Mouse (Mus musculus): ENCODE results near the gene Pfas. TPM values are rescaled to one million over a fixed set of nuclear protein-coding genes. Genes with fewer than 3 reads are reported as not detected.
"Not testable (repeated sequence)": the region's sequence is repeated elsewhere in the genome, so short reads cannot be mapped to it uniquely, and the experiment has no call there.

The Pfas gene
- polyA plus RNA-seq, 1 experiment: not detected

- WGBS: 37% methylated on average over 4 of the region's 4 CpGs
- Histone ChIP-seq H3K4me1 (ENCODE audit: control insufficient read depth, insufficient read depth, low read length) (no peaks in the 10 kb centered on the region; the same call in 1 of the 2 replicates), H3K27ac (ENCODE audit: insufficient read depth, low read depth, low read length) (no peak overlapping the region), H3K4me3 (ENCODE audit: insufficient read depth, low read depth, low read length) (no peak overlapping the region)
- no peak for TF ChIP-seq CTCF (IDR thresholded peaks at IDR 0.05; ENCODE audit: insufficient read depth, low read depth, low read length)
- TF ChIP-seq POLR2A (IDR thresholded peaks at IDR 0.05; ENCODE audit: insufficient read depth, low read depth, low read length): no peak
These were observed 25.5 kb downstream of the Pfas start for GRCm38 (mm10) chr11:68982639-68983369.

GRCm38 (mm10) chr11:68980919-68981318, 27.3 kb downstream of the Pfas start:
- Histone ChIP-seq H3K27ac (ENCODE audit: insufficient read depth, low read depth, low read length) (no peak overlapping the region), H3K4me3 (ENCODE audit: insufficient read depth, low read depth, low read length) (no peak overlapping the region), H3K4me1 (ENCODE audit: control insufficient read depth, insufficient read depth, low read length) (no peaks in the 10 kb centered on the region; the same call in 1 of the 2 replicates)
- WGBS: 72% methylated on average over 3 of the region's 3 CpGs
- TF ChIP-seq POLR2A (IDR thresholded peaks at IDR 0.05; ENCODE audit: insufficient read depth, low read depth, low read length) (no peak), CTCF (IDR thresholded peaks at IDR 0.05; ENCODE audit: insufficient read depth, low read depth, low read length) (no peak)

GRCm38 (mm10) chr11:68979320-68979733, 28.9 kb downstream of the Pfas start:
- H3K4me3 ChIP-seq (ENCODE audit: insufficient read depth, low read depth, low read length): no peak overlapping the region
- no peaks in the 10 kb centered on the region; the same call in 1 of the 2 replicates for H3K4me1 ChIP-seq (ENCODE audit: control insufficient read depth, insufficient read depth, low read length)
- 58% methylated on average over 5 of the region's 5 CpGs for WGBS
- no peak for TF ChIP-seq CTCF (IDR thresholded peaks at IDR 0.05; ENCODE audit: insufficient read depth, low read depth, low read length)
- TF ChIP-seq POLR2A (IDR thresholded peaks at IDR 0.05; ENCODE audit: insufficient read depth, low read depth, low read length): no peak
- H3K27ac ChIP-seq (ENCODE audit: insufficient read depth, low read depth, low read length): no peak overlapping the region

- WGBS: 100% methylated on average over 1 of the region's 1 CpGs
- no peak overlapping the region for H3K27ac ChIP-seq (ENCODE audit: insufficient read depth, low read depth, low read length)
These were observed 32.7 kb downstream of the Pfas start for GRCm38 (mm10) chr11:68975601-68976000.

GRCm38 (mm10) chr11:68975085-68975484, 33.2 kb downstream of the Pfas start, which contains the start of gene Rangrf:
Gene Rangrf, minus strand, starts transcription at chr11:68975185.
- H3K4me1 ChIP-seq (ENCODE audit: control insufficient read depth, insufficient read depth, low read length): peaks cover 13% of the 10 kb centered on the region; the same call in 1 of the 2 replicates
- TF ChIP-seq POLR2A (IDR thresholded peaks at IDR 0.05; ENCODE audit: insufficient read depth, low read depth, low read length) (no peak), CTCF (IDR thresholded peaks at IDR 0.05; ENCODE audit: insufficient read depth, low read depth, low read length) (no peak)
- WGBS: 88% methylated on average over 7 of the region's 7 CpGs
- H3K4me3 ChIP-seq (ENCODE audit: insufficient read depth, low read depth, low read length): peak within 1 kb of the TSS; percentile 48; the same call in 1 of the 2 replicates
- no peak within 1 kb of the TSS for H3K27ac ChIP-seq (ENCODE audit: insufficient read depth, low read depth, low read length)

More at GRCm38 (mm10) chr11:68975601-68976000, 32.7 kb downstream of the Pfas start:
- Histone ChIP-seq H3K4me1 (ENCODE audit: control insufficient read depth, insufficient read depth, low read length) (peaks cover 13% of the 10 kb centered on the region; the same call in 1 of the 2 replicates), H3K4me3 (ENCODE audit: insufficient read depth, low read depth, low read length) (no peak overlapping the region)
- no peak for TF ChIP-seq POLR2A (IDR thresholded peaks at IDR 0.05; ENCODE audit: insufficient read depth, low read depth, low read length)
- no peak for TF ChIP-seq CTCF (IDR thresholded peaks at IDR 0.05; ENCODE audit: insufficient read depth, low read depth, low read length)

- Histone ChIP-seq H3K4me3 (ENCODE audit: insufficient read depth, low read depth, low read length) (peak overlapping the region; percentile 48), H3K4me1 (ENCODE audit: control insufficient read depth, insufficient read depth, low read length) (peaks cover 13% of the 10 kb centered on the region; the same call in 1 of the 2 replicates), H3K27ac (ENCODE audit: insufficient read depth, low read depth, low read length) (no peak overlapping the region)
- TF ChIP-seq CTCF (IDR thresholded peaks at IDR 0.05; ENCODE audit: insufficient read depth, low read depth, low read length) (no peak), POLR2A (IDR thresholded peaks at IDR 0.05; ENCODE audit: insufficient read depth, low read depth, low read length) (no peak)
- 33% methylated on average over 6 of the region's 6 CpGs for WGBS
These were observed 34.2 kb downstream of the Pfas start for GRCm38 (mm10) chr11:68974059-68974450.

- H3K27ac ChIP-seq (ENCODE audit: insufficient read depth, low read depth, low read length): not testable (repeated sequence)
- Histone ChIP-seq H3K4me1 (ENCODE audit: control insufficient read depth, insufficient read depth, low read length) (peaks cover 16% of the 10 kb centered on the region; the same call in 1 of the 2 replicates), H3K4me3 (ENCODE audit: insufficient read depth, low read depth, low read length) (peak overlapping the region; percentile 48)
- 3% methylated on average over 38 of the region's 38 CpGs for WGBS
These were observed 34.8 kb downstream of the Pfas start for GRCm38 (mm10) chr11:68973250-68974058.

GRCm38 (mm10) chr11:68970232-68970631, 38.0 kb downstream of the Pfas start:
- peaks cover 16% of the 10 kb centered on the region; the same call in 1 of the 2 replicates for H3K4me1 ChIP-seq (ENCODE audit: control insufficient read depth, insufficient read depth, low read length)
- no peak overlapping the region for H3K27ac ChIP-seq (ENCODE audit: insufficient read depth, low read depth, low read length)
- TF ChIP-seq CTCF (IDR thresholded peaks at IDR 0.05; ENCODE audit: insufficient read depth, low read depth, low read length): no peak
- TF ChIP-seq POLR2A (IDR thresholded peaks at IDR 0.05; ENCODE audit: insufficient read depth, low read depth, low read length): no peak
- 65% methylated on average over 4 of the region's 4 CpGs for WGBS
- no peak overlapping the region for H3K4me3 ChIP-seq (ENCODE audit: insufficient read depth, low read depth, low read length)

- H3K27ac ChIP-seq (ENCODE audit: insufficient read depth, low read depth, low read length): no peak overlapping the region
- no peak for TF ChIP-seq CTCF (IDR thresholded peaks at IDR 0.05; ENCODE audit: insufficient read depth, low read depth, low read length)
- TF ChIP-seq POLR2A (IDR thresholded peaks at IDR 0.05; ENCODE audit: insufficient read depth, low read depth, low read length): no peak
- no peak overlapping the region for H3K4me3 ChIP-seq (ENCODE audit: insufficient read depth, low read depth, low read length)
- 88% methylated on average over 11 of the region's 11 CpGs for WGBS
- H3K4me1 ChIP-seq (ENCODE audit: control insufficient read depth, insufficient read depth, low read length): peaks cover 16% of the 10 kb centered on the region; the same call in 1 of the 2 replicates
These were observed 39.5 kb downstream of the Pfas start for GRCm38 (mm10) chr11:68968752-68969151.
